Comparison of ENCODE assay signal across 10 mouse cellular contexts in genomic region chr15:27779398-27779797, GRCm38 (mm10).
A peak's percentile ranks its signal among the peaks of the same experiment; 100 is the strongest.
DNase-seq lines count a peak whose midpoint lies in the region; ATAC-seq and TF ChIP-seq lines count a peak whose summit lies in the region.
"Had no signal": no experiment of that assay in that cellular context is flagged by ENCODE, and none has a peak within 500 bp of the region (broad histone marks: within the 10 kb centered on the region; RNA-seq: fewer than 3 reads in every experiment).

No protein-coding gene starts in this region.

- no peaks in the 10 kb centered on the region for H3K36me3 ChIP-seq in kidney, adult 2 months (ENCODE audit: control insufficient read depth, insufficient read depth, low read length)
- 0 out of 2 replicates have a peak, but pooled peaks cover 3% of the 10 kb centered on the region for H3K36me3 ChIP-seq in embryonic facial prominence, embryonic 12.5 days
- no peaks in the 10 kb centered on the region for H3K36me3 ChIP-seq in hindbrain, embryonic 11.5 days (ENCODE audit: control insufficient read depth, insufficient read depth, low read length)
- no peaks in the 10 kb centered on the region for H3K36me3 ChIP-seq in midbrain, embryonic 13.5 days

- 59% methylated on average over 11 of the region's 11 CpGs for whole genome bisulfite sequencing in kidney, adult 2 months
- 13% methylated on average over 11 of the region's 11 CpGs for WGBS in embryonic facial prominence, embryonic 12.5 days
- WGBS in hindbrain, embryonic 11.5 days: 39% methylated on average over 11 of the region's 11 CpGs
- 37% methylated on average over 11 of the region's 11 CpGs for WGBS in midbrain, embryonic 13.5 days

- no peak overlapping the region for H3K9ac ChIP-seq in embryonic facial prominence, embryonic 12.5 days
- H3K9ac ChIP-seq in hindbrain, embryonic 11.5 days (ENCODE audit: low read depth, low read length): no peak overlapping the region
- H3K9ac ChIP-seq in midbrain, embryonic 13.5 days (replicated peaks): no peak overlapping the region; the same call in 1 of the 2 replicates

- H3K27ac ChIP-seq in kidney, adult 2 months (ENCODE audit: insufficient read depth, low read depth, low read length): no peak overlapping the region
- peak overlapping the region; percentile 98 for H3K27ac ChIP-seq in embryonic facial prominence, embryonic 12.5 days
- H3K27ac ChIP-seq in hindbrain, embryonic 11.5 days (ENCODE audit: low read depth, low read length): peak overlapping the region; percentile 43; the same call in 1 of the 2 replicates
- H3K27ac ChIP-seq in midbrain, embryonic 13.5 days: peak overlapping the region; percentile 70

- TF ChIP-seq CTCF in kidney, adult 2 months (conservative IDR thresholded peaks at IDR 0.05; ENCODE audit: insufficient read depth, insufficient read length, low read depth, low read length): no peak

- H3K4me2 ChIP-seq in embryonic facial prominence, embryonic 12.5 days (replicated peaks): peak overlapping the region; percentile 30
- H3K4me2 ChIP-seq in hindbrain, embryonic 11.5 days (replicated peaks; ENCODE audit: low read depth, low read length): no peak overlapping the region
- no peak overlapping the region for H3K4me2 ChIP-seq in midbrain, embryonic 13.5 days (replicated peaks)

- no peak for TF ChIP-seq POLR2A in kidney, adult 2 months (IDR thresholded peaks at IDR 0.05; ENCODE audit: low read depth, low read length)

- H3K4me3 ChIP-seq in kidney, adult 2 months (ENCODE audit: insufficient read depth, low read depth, low read length): no peak overlapping the region
- no peak overlapping the region for H3K4me3 ChIP-seq in embryonic facial prominence, embryonic 12.5 days
- no peak overlapping the region for H3K4me3 ChIP-seq in hindbrain, embryonic 11.5 days (ENCODE audit: low read depth, low read length)
- no peak overlapping the region for H3K4me3 ChIP-seq in midbrain, embryonic 13.5 days (replicated peaks)

- no peaks in the 10 kb centered on the region for H3K27me3 ChIP-seq in kidney, adult 2 months (replicated peaks; ENCODE audit: control insufficient read depth, insufficient read depth, low read length)
- no peaks in the 10 kb centered on the region for H3K27me3 ChIP-seq in embryonic facial prominence, embryonic 12.5 days
- no peaks in the 10 kb centered on the region for H3K27me3 ChIP-seq in hindbrain, embryonic 11.5 days (ENCODE audit: control insufficient read depth, insufficient read depth, low read length)
- no peaks in the 10 kb centered on the region for H3K27me3 ChIP-seq in midbrain, embryonic 13.5 days

- H3K4me1 ChIP-seq in kidney, adult 2 months (ENCODE audit: control insufficient read depth, insufficient read depth, low read length): peaks cover 17% of the 10 kb centered on the region
- peaks cover 95% of the 10 kb centered on the region for H3K4me1 ChIP-seq in embryonic facial prominence, embryonic 12.5 days
- peaks cover 21% of the 10 kb centered on the region for H3K4me1 ChIP-seq in hindbrain, embryonic 11.5 days (replicated peaks; ENCODE audit: control insufficient read depth, insufficient read depth, low read length)
- H3K4me1 ChIP-seq in midbrain, embryonic 13.5 days (replicated peaks): peaks cover 86% of the 10 kb centered on the region

- peak; percentile 46 for DNase-seq in kidney, adult 2 months
- no peak for DNase-seq in kidney, postnatal 14 days
- DNase-seq in hindbrain, embryonic 11.5 days (ENCODE audit: low spot score): peak; percentile 44
- DNase-seq in cerebellum, postnatal 36 days: no peak
- DNase-seq in thymus, postnatal 36 days: no peak
- DNase-seq: adrenal gland, postnatal 25 days; retina, postnatal 1 day had no signal

- no peaks in the 10 kb centered on the region for H3K9me3 ChIP-seq in embryonic facial prominence, embryonic 12.5 days
- no peaks in the 10 kb centered on the region for H3K9me3 ChIP-seq in hindbrain, embryonic 11.5 days (ENCODE audit: control insufficient read depth, low read length)
- no peaks in the 10 kb centered on the region for H3K9me3 ChIP-seq in midbrain, embryonic 13.5 days

- no peak for ATAC-seq in embryonic facial prominence, embryonic 12.5 days (ENCODE audit: insufficient number of reproducible peaks, insufficient read depth, low FRiP score, low TSS enrichment)
- ATAC-seq in hindbrain, embryonic 11.5 days (ENCODE audit: low FRiP score): peak; percentile 29; the same call in 1 of the 2 replicates
- ATAC-seq in midbrain, embryonic 13.5 days: no peak
- no peak for ATAC-seq in megakaryocyte-erythroid progenitor cell, adult 5-6 weeks (replicated peaks; ENCODE audit: low FRiP score, low TSS enrichment, poor library complexity, severe bottlenecking)

Comparison
In these comparisons a context has a peak if more than half of its experiments do, and no peak if none do; other contexts are left out.
1. DNase-seq: peak in kidney, adult 2 months (single experiment) and hindbrain, embryonic 11.5 days (single experiment); none in kidney, postnatal 14 days (single experiment), cerebellum, postnatal 36 days (0 of 2) and thymus, postnatal 36 days (0 of 2).